Mouse (Mus musculus) telencephalon, adult 2 months (tissue): ENCODE data around the gene Arhgap1.

Source experiments
- DNase-seq: peaks from one replicate; pipeline ENCODE4 v3.0.0-alpha.2; 2011; ENCODE audit warnings: low read depth, low spot score

The Arhgap1 gene

GRCm38 (mm10) chr2:91646733-91647132 lies 2.9 kb upstream of the Arhgap1 start:
- no peak for DNase-seq

GRCm38 (mm10) chr2:91649152-91649551 lies 508 bp upstream of the Arhgap1 start:
- no peak for DNase-seq

GRCm38 (mm10) chr2:91650360-91650995 lies 818 bp downstream of the Arhgap1 start:
- DNase-seq = no peak

GRCm38 (mm10) chr2:91651458-91652258 lies 2.0 kb downstream of the Arhgap1 start:
- DNase-seq = no peak

- DNase-seq = no peak
These were observed 3.2 kb downstream of the Arhgap1 start for GRCm38 (mm10) chr2:91652863-91653262.

GRCm38 (mm10) chr2:91655388-91655787 lies 5.7 kb downstream of the Arhgap1 start:
- DNase-seq = no peak

- no peak for DNase-seq
These were observed 6.2 kb downstream of the Arhgap1 start for GRCm38 (mm10) chr2:91655827-91656226.

- DNase-seq = no peak
These were observed 7.1 kb downstream of the Arhgap1 start for GRCm38 (mm10) chr2:91656774-91657173.

- no peak for DNase-seq
These were observed 10.0 kb downstream of the Arhgap1 start for GRCm38 (mm10) chr2:91659657-91660056.

- no peak for DNase-seq
These were observed 11.3 kb downstream of the Arhgap1 start for GRCm38 (mm10) chr2:91660981-91661380.

- DNase-seq = no peak
These were observed 15.1 kb downstream of the Arhgap1 start for GRCm38 (mm10) chr2:91664780-91665179.

- DNase-seq = no peak
These were observed 16.8 kb downstream of the Arhgap1 start for GRCm38 (mm10) chr2:91666386-91666910.

- DNase-seq = no peak
These were observed 18.1 kb downstream of the Arhgap1 start for GRCm38 (mm10) chr2:91667747-91668146.

GRCm38 (mm10) chr2:91669326-91669725 lies 19.7 kb downstream of the Arhgap1 start:
- DNase-seq = no peak

- DNase-seq = no peak
These were observed 20.4 kb downstream of the Arhgap1 start for GRCm38 (mm10) chr2:91670038-91670437.

- no peak for DNase-seq
These were observed 23.9 kb downstream of the Arhgap1 start for GRCm38 (mm10) chr2:91673587-91673986.

- DNase-seq = no peak
These were observed 25.2 kb downstream of the Arhgap1 start for GRCm38 (mm10) chr2:91674895-91675294.

GRCm38 (mm10) chr2:91676420-91676819 lies 26.8 kb downstream of the Arhgap1 start:
- no peak for DNase-seq

- DNase-seq = no peak
These were observed 27.3 kb downstream of the Arhgap1 start for GRCm38 (mm10) chr2:91676961-91677360.

- DNase-seq = peak; percentile 76
These were observed 33.2 kb downstream of the Arhgap1 start for GRCm38 (mm10) chr2:91682850-91683249.

- no peak for DNase-seq
These were observed 34.3 kb downstream of the Arhgap1 start for GRCm38 (mm10) chr2:91683919-91684318.

- DNase-seq = no peak
These were observed 39.8 kb downstream of the Arhgap1 start for GRCm38 (mm10) chr2:91689452-91689851.
